Mouse (Mus musculus) adrenal gland, adult (tissue): ENCODE measurements around the gene Dffb.
"Not testable (repeated sequence)": the region's sequence is repeated elsewhere in the genome, so short reads cannot be mapped to it uniquely, and the experiment has no call there.

Source experiments
- DNase-seq, 2 experiments: peaks; one replicate each; pipeline ENCODE4 v3.0.0; 2022 to 2023; ENCODE audit warnings: low spot score in 1 of 2; ENCODE audit not compliant: inconsistent age in 2 of 2

The Dffb gene

GRCm38 (mm10) chr4:153967556-153967955 lies 7.4 kb downstream of the Dffb start:
- DNase-seq, result no peak

- no peak for DNase-seq
Measured at GRCm38 (mm10) chr4:153966651-153967050, 8.3 kb downstream of the Dffb start.

GRCm38 (mm10) chr4:153962631-153963030 lies 12.3 kb downstream of the Dffb start:
- no peak for DNase-seq

GRCm38 (mm10) chr4:153957444-153958250 lies 17.3 kb downstream of the Dffb start:
- DNase-seq, result no peak

GRCm38 (mm10) chr4:153956569-153957405 lies 18.1 kb downstream of the Dffb start, which contains the start of gene A430005L14Rik:
Gene A430005L14Rik, plus strand, starts transcription at chr4:153957237.
- peak; percentile 98 for DNase-seq

GRCm38 (mm10) chr4:153955651-153956050 lies 19.3 kb downstream of the Dffb start:
- DNase-seq, result no peak

- DNase-seq, result no peak
Measured at GRCm38 (mm10) chr4:153951692-153952091, 23.2 kb downstream of the Dffb start.

- no peak for DNase-seq
Measured at GRCm38 (mm10) chr4:153951150-153951549, 23.8 kb downstream of the Dffb start.

- DNase-seq, result no peak
Measured at GRCm38 (mm10) chr4:153950372-153950771, 24.6 kb downstream of the Dffb start.

GRCm38 (mm10) chr4:153945741-153946140 lies 29.2 kb downstream of the Dffb start:
- DNase-seq, result no peak

- DNase-seq, result no peak
Measured at GRCm38 (mm10) chr4:153944261-153944660, 30.7 kb downstream of the Dffb start.

GRCm38 (mm10) chr4:153943243-153943642 lies 31.7 kb downstream of the Dffb start:
- DNase-seq, result peak in 1 of 2 experiments; percentile 66

GRCm38 (mm10) chr4:153929921-153930320 lies 45.0 kb downstream of the Dffb start:
- DNase-seq, result no peak

- no peak for DNase-seq
Measured at GRCm38 (mm10) chr4:153929425-153929824, 45.5 kb downstream of the Dffb start.

GRCm38 (mm10) chr4:153928772-153929299 lies 46.1 kb downstream of the Dffb start:
- no peak for DNase-seq

GRCm38 (mm10) chr4:153922090-153922489 lies 52.8 kb downstream of the Dffb start:
- DNase-seq, result not testable (repeated sequence)

- DNase-seq, result no peak
Measured at GRCm38 (mm10) chr4:153920517-153921233, 54.3 kb downstream of the Dffb start.

GRCm38 (mm10) chr4:153917773-153918500 lies 57.0 kb downstream of the Dffb start:
- no peak for DNase-seq
